Mouse (Mus musculus): ENCODE results near the gene Gm20388.

- TF ChIP-seq CTCF (IDR thresholded peaks at IDR 0.05; ENCODE audit: low read depth) = no peak
- no peak for TF ChIP-seq EP300 (optimal IDR thresholded peaks at IDR 0.05)
Observed at GRCm38 (mm10) chr8:123960056-123960455, 4049.4 kb downstream of the Gm20388 start.
